Mouse (Mus musculus): ENCODE measurements around the gene Lpin2. TPM values are rescaled to one million over a fixed set of nuclear protein-coding genes. Genes with fewer than 3 reads are reported as not detected.

The Lpin2 gene
- polyA plus RNA-seq, 2 experiments from 2014 or later: 22.6 to 35.9 TPM

GRCm38 (mm10) chr17:71203998-71204808, 21.8 kb downstream of the Lpin2 start:
- peak; percentile 71 for ATAC-seq

- peak; percentile 59 for ATAC-seq
Observed at GRCm38 (mm10) chr17:71204809-71205091, 22.4 kb downstream of the Lpin2 start.

- ATAC-seq: peak; percentile 6
Observed at GRCm38 (mm10) chr17:71206136-71206893, 24.0 kb downstream of the Lpin2 start.

- no peak for ATAC-seq
Observed at GRCm38 (mm10) chr17:71207268-71207667, 24.9 kb downstream of the Lpin2 start.

- no peak for ATAC-seq
Observed at GRCm38 (mm10) chr17:71208376-71208775, 26.0 kb downstream of the Lpin2 start.

- ATAC-seq: no peak
Observed at GRCm38 (mm10) chr17:71208921-71209320, 26.6 kb downstream of the Lpin2 start.

GRCm38 (mm10) chr17:71209936-71210335, 27.6 kb downstream of the Lpin2 start:
- no peak for ATAC-seq

GRCm38 (mm10) chr17:71211962-71212646, 29.7 kb downstream of the Lpin2 start:
- no peak for ATAC-seq

GRCm38 (mm10) chr17:71213666-71214065, 31.3 kb downstream of the Lpin2 start:
- ATAC-seq: no peak

GRCm38 (mm10) chr17:71214514-71215240, 32.3 kb downstream of the Lpin2 start:
- ATAC-seq: peak; percentile 39

- peak; percentile 50 for ATAC-seq
Observed at GRCm38 (mm10) chr17:71215241-71215839, 33.0 kb downstream of the Lpin2 start.

GRCm38 (mm10) chr17:71216263-71216662, 33.9 kb downstream of the Lpin2 start:
- ATAC-seq: no peak

- no peak for ATAC-seq
Observed at GRCm38 (mm10) chr17:71217111-71217685, 34.8 kb downstream of the Lpin2 start.

GRCm38 (mm10) chr17:71221383-71221782, 39.0 kb downstream of the Lpin2 start:
- ATAC-seq: no peak

GRCm38 (mm10) chr17:71223676-71224075, 41.3 kb downstream of the Lpin2 start:
- ATAC-seq: peak; percentile 27

GRCm38 (mm10) chr17:71224521-71224920, 42.2 kb downstream of the Lpin2 start:
- ATAC-seq: peak; percentile 57

GRCm38 (mm10) chr17:71225091-71225490, 42.7 kb downstream of the Lpin2 start:
- ATAC-seq: peak; percentile 57

- ATAC-seq: no peak
Observed at GRCm38 (mm10) chr17:71227128-71227895, 45.0 kb downstream of the Lpin2 start.

- no peak for ATAC-seq
Observed at GRCm38 (mm10) chr17:71228651-71229050, 46.3 kb downstream of the Lpin2 start.

GRCm38 (mm10) chr17:71230108-71230709, 47.8 kb downstream of the Lpin2 start:
- no peak for ATAC-seq

- no peak for ATAC-seq
Observed at GRCm38 (mm10) chr17:71231998-71232397, 49.6 kb downstream of the Lpin2 start.
